Mouse (Mus musculus) forebrain, embryonic 16.5 days (tissue): ENCODE results near the gene Copz1. TPM values are rescaled to one million over a fixed set of nuclear protein-coding genes. Genes with fewer than 3 reads are reported as not detected.

Experiments used
- ATAC-seq: fragments of 200-750 bp; cut with Nextera tagmentation; 2 replicates; pipeline ENCODE4 v1.8.0; 2017; ENCODE audit warnings: mild to moderate bottlenecking, moderate library complexity
- H3K27ac ChIP-seq: fragments of 300-500 bp; sonication (generic); 2 replicates; pipeline ENCODE4 v1.5.1; 2014; ENCODE audit warnings: low read length, control low read depth
- H3K27me3 ChIP-seq: fragments of 300-500 bp; sonication (generic); replicated peaks from 2 replicates; pipeline ENCODE4 v1.6.1; 2014; ENCODE audit warnings: low read length; ENCODE audit not compliant: control insufficient read depth, insufficient read depth
- H3K36me3 ChIP-seq: fragments of 300-500 bp; sonication (generic); 2 replicates; pipeline ENCODE4 v1.6.1; 2014; ENCODE audit not compliant: control insufficient read depth, insufficient read depth
- H3K4me1 ChIP-seq: fragments of 300-500 bp; sonication (generic); replicated peaks from 2 replicates; pipeline ENCODE4 v1.6.1; 2014; ENCODE audit warnings: low read length; ENCODE audit not compliant: control insufficient read depth, insufficient read depth
- H3K4me2 ChIP-seq: fragments of 300-500 bp; sonication (generic); 2 replicates; pipeline ENCODE4 v1.6.1; 2014; ENCODE audit warnings: mild to moderate bottlenecking, low read length, control low read depth
- H3K4me3 ChIP-seq: fragments of 300-500 bp; sonication (generic); replicated peaks from 2 replicates; pipeline ENCODE4 v1.5.1; 2014; ENCODE audit warnings: mild to moderate bottlenecking, low read length, control low read depth
- H3K9ac ChIP-seq: fragments of 300-500 bp; sonication (generic); replicated peaks from 2 replicates; pipeline ENCODE4 v1.6.1; 2014; ENCODE audit warnings: low read depth, low read length, control low read depth
- H3K9me3 ChIP-seq: fragments of 300-500 bp; sonication (generic); 2 replicates; pipeline ENCODE4 v1.6.1; 2016; ENCODE audit warnings: low read length; ENCODE audit not compliant: control insufficient read depth
- WGBS: fragments of 180-500 bp; shearing (Covaris S2); extraction: QIAGEN DNeasy Blood & Tissue Kit; methylation state at CpG from one replicate; pipeline ENCODE4 v1.1.7; 2014; 5-methylcytosine and 5-hydroxymethylcytosine counted together
- polyA plus RNA-seq: library from polyadenylated mRNA; unstranded; fragments of >200 nt; fragmentation: Nextera tagmentation; extraction: Ambion mirVana; gene quantifications from 2 replicates; pipeline ENCODE4 v1.2.1, GENCODE M21; 2015

Copz1 gene
- 221 TPM in 2 replicates for polyA plus RNA-seq

DNA sequence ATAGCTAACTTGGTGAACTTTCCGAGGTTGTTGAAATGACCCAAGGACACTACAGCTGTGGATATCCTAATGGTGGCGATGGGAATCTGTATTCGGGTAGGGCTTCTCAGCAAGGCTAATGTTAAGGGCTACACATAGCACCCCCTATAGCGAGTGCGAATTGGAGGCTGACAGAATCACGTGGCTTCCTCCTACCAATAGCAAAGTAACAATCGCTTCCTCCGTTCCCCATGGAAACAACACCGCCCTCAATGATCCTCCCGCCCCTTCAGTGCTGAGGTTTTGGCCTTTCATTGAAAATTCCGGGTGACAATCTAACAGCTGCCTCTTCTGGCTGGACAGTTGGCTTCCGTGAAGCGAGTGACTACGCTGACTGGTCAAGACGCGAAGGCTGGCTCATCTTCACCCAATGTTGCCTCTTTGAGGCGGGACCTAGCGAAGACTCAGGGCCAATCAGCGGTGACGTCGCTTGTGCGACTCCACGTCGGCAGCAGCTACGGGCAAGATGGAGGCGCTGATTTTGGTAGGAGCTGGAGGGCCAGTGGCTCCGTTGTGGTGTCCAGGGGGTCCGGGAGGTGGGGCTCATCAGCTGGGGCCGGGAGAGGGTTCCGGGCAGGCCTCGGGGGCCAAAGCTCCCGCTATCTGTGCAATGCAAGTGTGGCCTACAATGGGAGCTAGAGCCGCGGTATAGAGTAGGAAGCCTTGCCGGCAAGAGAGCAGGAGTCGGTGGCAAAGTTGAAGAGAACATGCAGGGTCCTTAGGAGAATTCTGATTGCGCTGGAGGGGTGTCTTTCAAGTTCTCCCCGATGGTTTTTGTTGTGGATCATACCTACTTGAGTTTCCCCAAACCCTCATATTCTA is at the start of gene Copz1:
Copz1 (plus strand) TSS at position 296 of the 861 bp plus-strand sequence.
- Histone ChIP-seq H3K9ac (peak within 1 kb of the TSS; percentile 83), H3K27ac (peak within 1 kb of the TSS; percentile 48; the same call in 1 of the 2 replicates), H3K4me2 (peak within 1 kb of the TSS; percentile 77), H3K36me3 (no peaks in the 10 kb centered on the region), H3K9me3 (no peaks in the 10 kb centered on the region), H3K4me1 (peaks cover 12% of the 10 kb centered on the region), H3K27me3 (no peaks in the 10 kb centered on the region), H3K4me3 (peak within 1 kb of the TSS; percentile 83)
- under 1% methylated on average over 38 of the region's 38 CpGs for WGBS
- ATAC-seq = peak; percentile 99

DNA sequence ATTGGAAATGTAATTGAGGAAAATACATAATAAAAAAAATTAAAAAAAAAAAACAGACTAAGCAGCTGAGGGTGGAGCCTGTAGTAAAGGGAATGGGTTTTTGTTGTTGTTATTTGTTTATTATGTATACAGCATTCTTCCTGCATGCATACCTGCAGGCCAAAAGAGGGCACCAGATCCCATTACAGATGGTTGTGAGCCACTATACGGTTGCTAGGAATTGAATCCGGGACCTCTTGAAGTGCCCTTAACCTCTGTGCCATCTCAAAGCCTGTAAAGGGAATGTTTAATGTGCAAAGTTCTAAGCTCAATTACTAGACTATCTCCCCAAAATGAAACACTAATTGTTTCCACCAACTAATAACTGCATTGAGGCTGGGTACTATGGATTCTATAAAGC is 48.4 kb upstream of the Copz1 start:
- no peaks in the 10 kb centered on the region for H3K27me3 ChIP-seq
- no peaks in the 10 kb centered on the region for H3K36me3 ChIP-seq
- 87% methylated on average over 2 of the region's 2 CpGs for WGBS
- H3K9me3 ChIP-seq = no peaks in the 10 kb centered on the region
- no peak overlapping the region for H3K27ac ChIP-seq
- H3K4me3 ChIP-seq = no peak overlapping the region
- no peak overlapping the region for H3K9ac ChIP-seq
- H3K4me1 ChIP-seq = peaks cover 6% of the 10 kb centered on the region; the same call in 1 of the 2 replicates
- ATAC-seq = no peak
- H3K4me2 ChIP-seq = no peak overlapping the region

DNA sequence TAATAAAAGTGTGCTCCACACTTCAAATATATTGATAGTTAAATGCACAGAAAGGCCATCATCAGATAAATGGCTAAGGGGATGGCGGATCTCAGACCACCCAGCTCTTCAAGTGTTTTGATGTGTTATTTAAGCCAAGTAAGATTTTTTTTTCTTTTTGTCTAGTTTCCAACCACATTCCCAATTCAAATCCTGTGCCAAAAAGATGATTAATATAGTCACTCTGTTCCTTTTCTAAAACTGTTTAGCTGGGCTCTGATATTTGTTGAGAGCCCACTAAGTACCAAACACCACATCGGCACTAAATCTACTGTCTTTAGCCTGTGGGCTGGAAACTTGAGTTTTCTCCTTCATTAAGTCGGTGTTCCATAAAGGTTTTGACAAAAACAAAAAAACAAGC is 45.5 kb upstream of the Copz1 start:
- no peaks in the 10 kb centered on the region for H3K27me3 ChIP-seq
- no peak overlapping the region for H3K4me3 ChIP-seq
- no peak overlapping the region for H3K9ac ChIP-seq
- WGBS = 48% methylated on average over 3 of the region's 3 CpGs
- no peak overlapping the region for H3K4me2 ChIP-seq
- no peak overlapping the region for H3K27ac ChIP-seq
- no peaks in the 10 kb centered on the region for H3K9me3 ChIP-seq
- peaks cover 6% of the 10 kb centered on the region; the same call in 1 of the 2 replicates for H3K4me1 ChIP-seq
- no peaks in the 10 kb centered on the region for H3K36me3 ChIP-seq
- no peak for ATAC-seq

DNA sequence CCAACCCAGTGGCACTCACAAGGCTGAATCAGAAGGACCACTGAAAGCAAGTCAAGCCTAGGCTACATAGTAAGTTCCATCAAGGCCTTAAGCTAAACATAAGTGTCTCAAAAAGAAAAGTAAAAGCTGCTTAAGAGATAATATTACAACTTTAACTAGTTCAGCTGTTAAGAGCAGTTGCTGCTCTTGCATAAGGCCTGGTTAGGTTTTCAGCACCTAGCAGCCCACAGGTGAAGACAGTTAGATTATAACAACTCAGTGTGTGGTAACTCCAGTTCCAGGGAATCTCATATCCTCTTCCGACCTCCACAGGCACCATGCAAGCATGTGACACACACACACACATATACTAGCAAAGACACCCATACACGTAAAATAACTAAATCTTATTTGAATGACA is 44.9 kb upstream of the Copz1 start:
- Histone ChIP-seq H3K4me2 (no peak overlapping the region), H3K9me3 (no peaks in the 10 kb centered on the region), H3K4me3 (no peak overlapping the region), H3K27ac (no peak overlapping the region), H3K4me1 (peaks cover 6% of the 10 kb centered on the region; the same call in 1 of the 2 replicates), H3K9ac (no peak overlapping the region), H3K27me3 (no peaks in the 10 kb centered on the region), H3K36me3 (no peaks in the 10 kb centered on the region)
- ATAC-seq = no peak
- 80% methylated on average over 2 of the region's 2 CpGs for WGBS

DNA sequence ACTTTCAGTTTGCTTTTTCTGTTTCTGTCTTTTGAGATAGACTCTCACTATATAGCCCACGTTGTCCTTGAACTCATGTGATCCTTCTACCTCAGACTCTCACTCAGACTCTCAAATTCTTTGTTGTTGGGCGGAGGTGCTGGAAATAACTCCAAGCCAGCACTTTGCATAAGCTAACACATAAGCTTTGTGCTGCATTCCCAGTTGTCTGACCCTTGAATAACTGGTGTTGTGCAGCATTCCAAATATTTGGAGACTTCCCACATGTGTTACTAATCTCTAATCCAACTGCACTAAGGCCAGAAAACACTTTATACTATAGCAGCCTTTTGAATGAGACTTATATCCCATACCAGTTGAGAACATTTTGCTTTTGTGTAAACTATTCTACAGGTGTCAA is 43.6 kb upstream of the Copz1 start:
- H3K9me3 ChIP-seq = no peaks in the 10 kb centered on the region
- H3K4me2 ChIP-seq = no peak overlapping the region
- ATAC-seq = no peak
- H3K4me3 ChIP-seq = no peak overlapping the region
- 62% methylated on average over 2 of the region's 2 CpGs for WGBS
- H3K27ac ChIP-seq = no peak overlapping the region
- no peak overlapping the region for H3K9ac ChIP-seq
- H3K36me3 ChIP-seq = no peaks in the 10 kb centered on the region
- peaks cover 6% of the 10 kb centered on the region; the same call in 1 of the 2 replicates for H3K4me1 ChIP-seq
- H3K27me3 ChIP-seq = no peaks in the 10 kb centered on the region

DNA sequence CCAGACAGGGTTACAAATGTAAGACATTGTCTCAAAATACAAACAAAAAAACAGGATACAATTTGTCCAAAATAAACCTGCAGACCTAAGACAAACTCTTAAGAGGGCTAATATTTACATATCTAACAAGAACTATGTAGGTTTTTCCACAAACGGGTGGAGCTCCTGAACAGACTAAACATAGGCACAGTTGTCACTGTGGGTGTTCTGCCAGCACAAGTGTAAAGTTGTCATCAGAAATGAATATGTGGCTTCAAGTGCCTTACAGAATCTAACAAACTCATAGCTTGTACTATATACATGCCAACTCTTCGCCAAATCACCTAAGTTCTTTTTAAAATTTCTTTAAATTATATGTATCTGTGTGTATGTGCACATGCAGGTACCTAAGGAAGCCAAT is 39.4 kb upstream of the Copz1 start:
- Histone ChIP-seq H3K36me3 (peaks cover 3% of the 10 kb centered on the region; the same call in 1 of the 2 replicates), H3K4me2 (no peak overlapping the region), H3K27me3 (no peaks in the 10 kb centered on the region), H3K27ac (no peak overlapping the region), H3K4me3 (no peak overlapping the region), H3K9me3 (no peaks in the 10 kb centered on the region), H3K4me1 (peaks cover 4% of the 10 kb centered on the region), H3K9ac (no peak overlapping the region)
- ATAC-seq = no peak
- WGBS = 84% methylated on average over 2 of the region's 2 CpGs

DNA sequence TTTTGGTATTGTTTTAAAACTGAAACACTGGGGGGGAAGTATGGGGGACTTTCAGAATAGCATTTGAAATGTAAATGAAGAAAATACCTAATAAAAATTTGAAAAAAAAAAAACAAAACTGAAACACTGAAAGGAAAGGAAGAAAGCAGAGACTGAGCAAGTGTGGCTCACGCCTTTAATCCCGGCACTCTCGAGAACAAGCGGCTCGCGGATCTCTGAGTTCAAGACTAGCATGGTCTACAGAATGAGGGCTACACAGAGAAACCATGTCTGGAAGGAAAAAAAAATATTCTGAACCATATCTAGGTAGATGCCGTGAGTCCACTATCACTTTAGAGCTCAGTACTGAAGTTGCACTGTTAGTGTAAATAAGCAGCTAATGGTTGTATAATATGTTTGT is 35.2 kb upstream of the Copz1 start:
- no peak for ATAC-seq
- H3K4me1 ChIP-seq = peaks cover 18% of the 10 kb centered on the region
- H3K9me3 ChIP-seq = no peaks in the 10 kb centered on the region
- no peak overlapping the region for H3K9ac ChIP-seq
- H3K27me3 ChIP-seq = no peaks in the 10 kb centered on the region
- H3K4me3 ChIP-seq = no peak overlapping the region
- H3K4me2 ChIP-seq = no peak overlapping the region
- WGBS = 93% methylated on average over 7 of the region's 7 CpGs
- H3K27ac ChIP-seq = no peak overlapping the region
- peaks cover 6% of the 10 kb centered on the region for H3K36me3 ChIP-seq

DNA sequence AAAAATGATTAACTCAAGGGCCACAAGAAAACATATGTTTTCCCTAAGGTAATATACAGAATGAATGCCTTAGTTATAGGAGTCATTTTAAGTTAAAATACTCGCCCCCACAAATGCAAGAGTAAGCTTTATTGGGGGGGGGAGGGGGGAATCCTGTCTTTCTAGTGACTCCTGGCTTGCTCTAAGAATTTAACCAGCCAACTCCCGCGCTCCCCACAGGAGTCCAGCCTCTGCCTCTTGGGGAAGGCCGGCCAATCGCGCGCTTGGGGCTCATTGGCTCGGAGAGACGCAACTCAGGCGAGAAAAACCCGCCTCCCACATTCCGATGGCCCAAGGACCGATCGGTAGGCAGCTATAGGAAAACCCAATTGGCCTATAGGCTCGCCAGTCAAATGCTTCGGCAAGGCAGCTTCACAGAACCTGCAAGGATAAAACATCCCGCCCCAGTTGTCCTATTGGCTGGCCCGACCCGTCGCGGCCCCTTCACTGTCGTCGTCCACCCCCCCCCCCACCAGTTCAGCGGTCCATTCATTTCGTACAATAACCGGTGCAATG is 33.3 kb upstream of the Copz1 start:
- Histone ChIP-seq H3K9me3 (no peaks in the 10 kb centered on the region), H3K9ac (peak overlapping the region; percentile 68), H3K4me2 (peak overlapping the region; percentile 79), H3K4me1 (peaks cover 35% of the 10 kb centered on the region), H3K36me3 (peaks cover 20% of the 10 kb centered on the region), H3K27me3 (no peaks in the 10 kb centered on the region), H3K27ac (peak overlapping the region; percentile 95), H3K4me3 (peak overlapping the region; percentile 72)
- peak; percentile 87 for ATAC-seq
- under 1% methylated on average over 26 of the region's 26 CpGs for WGBS

DNA sequence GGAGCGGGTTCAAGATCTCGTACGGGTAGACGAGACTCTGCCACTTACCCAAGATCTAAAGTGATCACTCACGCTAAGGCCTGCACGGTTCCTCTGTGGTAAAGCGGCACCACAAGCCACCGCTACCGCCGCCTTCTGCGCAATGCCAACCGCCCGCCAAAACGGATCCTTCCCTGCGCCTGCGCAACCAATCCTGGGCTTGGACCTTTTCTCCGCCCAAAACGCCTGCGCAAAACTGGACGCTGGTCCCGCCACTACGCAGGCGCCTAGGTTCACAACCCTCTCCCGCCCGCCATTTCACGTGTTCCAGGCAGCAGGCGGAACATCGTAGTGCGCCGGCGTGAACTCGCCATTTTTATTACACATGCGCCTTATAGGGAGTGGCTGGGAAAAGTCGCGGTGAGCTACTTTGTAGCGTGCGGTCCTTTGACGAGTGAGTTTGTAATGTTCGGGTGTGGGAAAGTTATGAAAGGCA is 32.8 kb upstream of the Copz1 start, which contains the start of gene Cbx5:
Cbx5 (minus strand) TSS at position 132 of the 475 bp plus-strand sequence.
- Histone ChIP-seq H3K4me1 (peaks cover 35% of the 10 kb centered on the region), H3K4me3 (peak within 1 kb of the TSS; percentile 72), H3K4me2 (peak within 1 kb of the TSS; percentile 81), H3K27ac (peak within 1 kb of the TSS; percentile 95), H3K27me3 (no peaks in the 10 kb centered on the region), H3K9ac (peak within 1 kb of the TSS; percentile 71), H3K9me3 (no peaks in the 10 kb centered on the region), H3K36me3 (peaks cover 20% of the 10 kb centered on the region)
- under 1% methylated on average over 39 of the region's 39 CpGs for WGBS
- ATAC-seq = peak; percentile 91
